Mouse (Mus musculus) megakaryocyte, embryonic 14.5 days (primary cell): ENCODE results near the gene St8sia1. TPM values are rescaled to one million over a fixed set of nuclear protein-coding genes. Genes with fewer than 3 reads are reported as not detected.
"Not testable (repeated sequence)": the region's sequence is repeated elsewhere in the genome, so short reads cannot be mapped to it uniquely, and the experiment has no call there.

Experiments
- H3K27me3 ChIP-seq: replicated peaks from 2 replicates; pipeline ENCODE3; 2012; ENCODE audit warnings: inconsistent platforms
- H3K36me3 ChIP-seq: replicated peaks from 2 replicates; pipeline ENCODE3; 2012; ENCODE audit warnings: low read length, inconsistent platforms, mixed read lengths
- H3K4me1 ChIP-seq: 2 replicates; pipeline ENCODE4 v1.6.1; 2012; ENCODE audit warnings: inconsistent platforms
- H3K4me3 ChIP-seq: replicated peaks from 2 replicates; pipeline ENCODE3; 2012; ENCODE audit warnings: moderate library complexity, mild to moderate bottlenecking, inconsistent platforms
- H3K9me3 ChIP-seq: 2 replicates; pipeline ENCODE4 v1.6.1; 2012; ENCODE audit warnings: inconsistent platforms
- FLI1 ChIP-seq: IDR thresholded peaks from 2 replicates; pipeline ENCODE4 v1.6.1; 2012; ENCODE audit warnings: low read length, inconsistent platforms, mixed read lengths
- GATA1 ChIP-seq: IDR thresholded peaks from 3 replicates; pipeline ENCODE4 v1.6.1; 2012; ENCODE audit warnings: mixed read lengths, low read length, inconsistent platforms, borderline replicate concordance
- polyA plus RNA-seq: library from polyadenylated mRNA; stranded (reverse); fragments of >175 nt; gene quantifications from 2 replicates; pipeline ENCODE4 v1.2.3, GENCODE M21; 2012; ENCODE audit warnings: low replicate concordance; ENCODE audit not compliant: insufficient read depth

The St8sia1 gene
- polyA plus RNA-seq, 1 experiment, result 0.04 TPM

GRCm38 (mm10) chr6:142993705-142994698 lies 29.8 kb upstream of the St8sia1 start:
- peaks cover 15% of the 10 kb centered on the region for H3K4me1 ChIP-seq
- no peaks in the 10 kb centered on the region for H3K9me3 ChIP-seq
- TF ChIP-seq FLI1, result no peak
- TF ChIP-seq GATA1, result no peak
- peak overlapping the region; percentile 54 for H3K4me3 ChIP-seq
- no peaks in the 10 kb centered on the region for H3K36me3 ChIP-seq
- H3K27me3 ChIP-seq, result peaks cover 27% of the 10 kb centered on the region

GRCm38 (mm10) chr6:142992971-142993370 lies 28.7 kb upstream of the St8sia1 start:
- Histone ChIP-seq H3K4me3 (no peak overlapping the region), H3K27me3 (peaks cover 27% of the 10 kb centered on the region), H3K9me3 (no peaks in the 10 kb centered on the region), H3K4me1 (peaks cover 19% of the 10 kb centered on the region), H3K36me3 (no peaks in the 10 kb centered on the region)
- TF ChIP-seq FLI1 (no peak), GATA1 (no peak)

GRCm38 (mm10) chr6:142992099-142992498 lies 27.8 kb upstream of the St8sia1 start:
- Histone ChIP-seq H3K36me3 (no peaks in the 10 kb centered on the region), H3K4me3 (no peak overlapping the region), H3K9me3 (no peaks in the 10 kb centered on the region), H3K4me1 (peaks cover 19% of the 10 kb centered on the region), H3K27me3 (peaks cover 30% of the 10 kb centered on the region)
- TF ChIP-seq GATA1, result no peak
- TF ChIP-seq FLI1, result no peak

GRCm38 (mm10) chr6:142991391-142992059 lies 27.3 kb upstream of the St8sia1 start:
- peaks cover 30% of the 10 kb centered on the region for H3K27me3 ChIP-seq
- no peaks in the 10 kb centered on the region for H3K36me3 ChIP-seq
- no peak overlapping the region for H3K4me3 ChIP-seq
- no peaks in the 10 kb centered on the region for H3K9me3 ChIP-seq
- peaks cover 19% of the 10 kb centered on the region for H3K4me1 ChIP-seq
- TF ChIP-seq FLI1 (no peak), GATA1 (no peak)

- no peak overlapping the region for H3K4me3 ChIP-seq
- TF ChIP-seq FLI1, result no peak
- TF ChIP-seq GATA1, result no peak
- no peaks in the 10 kb centered on the region for H3K9me3 ChIP-seq
- H3K4me1 ChIP-seq, result peaks cover 19% of the 10 kb centered on the region
- no peaks in the 10 kb centered on the region for H3K36me3 ChIP-seq
- peaks cover 30% of the 10 kb centered on the region for H3K27me3 ChIP-seq
These were observed 26.3 kb upstream of the St8sia1 start for GRCm38 (mm10) chr6:142990516-142990915.

- Histone ChIP-seq H3K36me3 (no peaks in the 10 kb centered on the region), H3K9me3 (no peaks in the 10 kb centered on the region), H3K27me3 (peaks cover 30% of the 10 kb centered on the region), H3K4me1 (peaks cover 19% of the 10 kb centered on the region), H3K4me3 (no peak overlapping the region)
- TF ChIP-seq FLI1 (no peak), GATA1 (no peak)
These were observed 25.2 kb upstream of the St8sia1 start for GRCm38 (mm10) chr6:142989495-142989894.

- H3K27me3 ChIP-seq, result peaks cover 27% of the 10 kb centered on the region
- peaks cover 12% of the 10 kb centered on the region for H3K4me1 ChIP-seq
- H3K36me3 ChIP-seq, result no peaks in the 10 kb centered on the region
- no peak overlapping the region for H3K4me3 ChIP-seq
- H3K9me3 ChIP-seq, result no peaks in the 10 kb centered on the region
- no peak for TF ChIP-seq FLI1
- TF ChIP-seq GATA1, result no peak
These were observed 24.5 kb upstream of the St8sia1 start for GRCm38 (mm10) chr6:142988753-142989152.

GRCm38 (mm10) chr6:142988231-142988630 lies 24.0 kb upstream of the St8sia1 start:
- no peak overlapping the region for H3K4me3 ChIP-seq
- H3K9me3 ChIP-seq, result no peaks in the 10 kb centered on the region
- TF ChIP-seq GATA1 (no peak), FLI1 (no peak)
- H3K4me1 ChIP-seq, result peaks cover 9% of the 10 kb centered on the region; the same call in 1 of the 2 replicates
- H3K27me3 ChIP-seq, result peaks cover 23% of the 10 kb centered on the region
- H3K36me3 ChIP-seq, result no peaks in the 10 kb centered on the region

GRCm38 (mm10) chr6:142987616-142988015 lies 23.4 kb upstream of the St8sia1 start:
- Histone ChIP-seq H3K9me3 (0 out of 2 replicates have a peak, but pooled peaks cover 5% of the 10 kb centered on the region), H3K4me1 (peaks cover 9% of the 10 kb centered on the region; the same call in 1 of the 2 replicates), H3K27me3 (peaks cover 18% of the 10 kb centered on the region), H3K4me3 (no peak overlapping the region), H3K36me3 (no peaks in the 10 kb centered on the region)
- no peak for TF ChIP-seq GATA1
- TF ChIP-seq FLI1, result no peak

- peaks cover 16% of the 10 kb centered on the region for H3K27me3 ChIP-seq
- H3K36me3 ChIP-seq, H3K9me3 ChIP-seq, H3K4me3 ChIP-seq: not testable (repeated sequence)
- peaks cover 14% of the 10 kb centered on the region; the same call in 1 of the 2 replicates for H3K4me1 ChIP-seq
These were observed 22.5 kb upstream of the St8sia1 start for GRCm38 (mm10) chr6:142986706-142987105.

- not testable (repeated sequence) for H3K36me3 ChIP-seq
- Histone ChIP-seq H3K4me1 (peaks cover 18% of the 10 kb centered on the region; the same call in 1 of the 2 replicates), H3K27me3 (peaks cover 11% of the 10 kb centered on the region)
These were observed 21.4 kb upstream of the St8sia1 start for GRCm38 (mm10) chr6:142985561-142986238.

More at GRCm38 (mm10) chr6:142985561-142986238, 21.4 kb upstream of the St8sia1 start:
- H3K9me3 ChIP-seq, H3K4me3 ChIP-seq: not testable (repeated sequence)
